Mouse (Mus musculus) forelimb bud, embryonic 11.5 days (tissue): ENCODE data around the gene Ptch1.

Experiments used
- DNase-seq: peaks from one replicate; pipeline ENCODE4 v3.0.0-alpha.2; 2012; ENCODE audit warnings: low read depth, low spot score

Ptch1 gene

DNA sequence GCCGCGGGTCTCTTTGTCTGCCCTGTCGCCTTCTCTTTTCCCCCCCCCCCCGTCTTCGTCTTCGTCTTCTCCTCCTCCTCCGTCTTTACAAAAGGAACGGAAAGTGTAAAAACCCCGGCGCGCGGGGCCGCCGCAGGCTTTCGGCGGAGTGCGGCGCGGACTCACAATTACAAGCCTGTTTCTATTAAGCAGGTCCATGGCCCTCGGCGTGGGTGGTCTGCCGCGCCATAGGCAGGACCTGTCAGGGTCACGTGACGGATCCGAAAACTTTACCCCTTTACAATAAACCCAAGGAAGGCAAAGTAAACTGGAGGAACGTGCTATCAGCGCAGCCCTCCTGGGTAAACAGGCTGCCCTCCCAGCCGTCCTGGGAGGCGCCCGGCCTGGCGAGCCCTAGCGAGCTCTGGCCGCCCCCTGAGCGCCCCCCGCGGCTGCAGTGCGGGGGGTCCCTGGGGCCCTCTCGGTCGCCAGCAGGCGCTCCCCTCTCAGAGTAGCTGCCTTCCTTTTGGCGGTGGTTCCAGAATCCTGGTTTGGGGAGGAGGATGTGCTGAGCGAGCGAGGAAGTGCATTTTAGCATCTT is at the start of gene Ptch1:
Ptch1 (minus strand) TSS at position 343 of the 580 bp plus-strand sequence.
- peak; percentile 84 for DNase-seq

DNA sequence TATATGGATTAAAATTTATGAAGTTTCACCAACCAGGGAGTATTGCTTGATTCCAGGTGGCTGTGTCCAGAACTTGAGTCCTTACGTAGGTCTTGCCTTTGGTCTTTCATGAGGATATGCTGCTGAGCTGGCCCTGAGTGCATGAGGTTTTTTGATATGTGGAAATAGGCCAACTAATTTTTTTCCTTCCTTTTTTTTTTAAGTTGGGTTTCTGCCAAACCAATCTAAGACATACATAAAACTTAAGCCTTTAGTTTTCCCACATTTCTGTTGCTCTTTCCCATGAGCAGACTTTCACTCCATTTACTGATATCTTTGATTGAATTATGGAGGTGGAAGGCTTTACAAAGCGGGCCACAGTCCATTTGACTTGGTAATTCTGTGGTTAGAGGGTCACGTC is 47.9 kb upstream of the Ptch1 start:
- no peak for DNase-seq

DNA sequence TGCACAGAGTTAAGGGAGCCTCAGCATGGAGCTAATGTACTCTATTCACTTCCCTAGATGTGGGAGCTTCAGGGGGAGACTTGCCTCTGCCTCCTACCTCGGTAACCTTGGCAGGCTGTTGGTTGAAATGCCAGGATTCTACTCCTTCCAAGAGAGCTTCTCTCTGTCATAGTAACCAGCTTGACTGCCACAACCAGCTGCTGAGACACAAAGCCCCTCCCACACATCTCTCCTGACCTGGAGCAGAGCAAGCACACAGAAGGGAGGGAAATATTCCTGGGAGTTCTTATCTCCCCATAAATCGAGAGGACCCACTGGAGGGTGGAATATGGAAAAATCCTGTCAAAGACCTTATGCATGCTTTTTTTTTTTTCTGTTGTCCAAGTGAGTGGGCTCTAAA is 39.8 kb upstream of the Ptch1 start:
- no peak for DNase-seq

DNA sequence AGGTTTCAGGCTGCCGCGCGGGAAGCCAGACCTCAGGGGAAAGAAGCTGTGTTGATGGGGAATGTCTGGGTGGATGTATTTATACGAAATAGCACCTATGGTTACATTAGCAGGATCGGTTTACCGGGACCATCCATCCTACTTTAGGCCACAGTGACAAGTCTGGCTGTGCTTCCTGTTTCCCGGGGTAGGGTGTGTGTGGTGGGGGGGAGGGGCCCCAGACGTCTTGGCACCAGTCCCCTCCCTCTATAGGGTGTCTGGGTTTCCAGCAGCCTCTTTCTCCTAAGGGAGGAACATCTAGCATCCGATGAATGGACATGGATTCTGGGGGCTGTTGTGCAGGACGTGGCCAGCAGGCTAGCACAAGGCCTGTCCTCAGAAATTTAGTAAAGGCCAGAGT is 36.3 kb upstream of the Ptch1 start:
- DNase-seq, result peak; percentile 17

DNA sequence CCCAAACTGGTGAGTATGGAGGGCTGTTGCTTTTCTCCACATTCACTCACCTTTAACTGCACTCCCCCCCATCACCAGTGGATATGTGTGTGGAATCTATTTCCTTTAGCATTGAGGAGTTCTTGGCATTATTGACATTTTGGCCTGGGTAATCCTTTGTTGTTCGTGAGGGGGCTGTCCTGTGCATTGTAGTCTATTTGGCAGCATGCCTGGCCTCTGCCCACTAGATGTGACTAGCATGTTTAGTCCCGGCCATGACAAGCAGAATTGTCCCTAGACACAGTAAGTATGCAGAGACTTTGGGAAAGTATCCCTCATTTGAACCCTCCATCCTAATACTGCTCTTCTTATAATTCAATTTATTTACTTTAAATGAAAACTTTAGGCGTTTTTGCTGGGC is 24.2 kb upstream of the Ptch1 start:
- no peak for DNase-seq

DNA sequence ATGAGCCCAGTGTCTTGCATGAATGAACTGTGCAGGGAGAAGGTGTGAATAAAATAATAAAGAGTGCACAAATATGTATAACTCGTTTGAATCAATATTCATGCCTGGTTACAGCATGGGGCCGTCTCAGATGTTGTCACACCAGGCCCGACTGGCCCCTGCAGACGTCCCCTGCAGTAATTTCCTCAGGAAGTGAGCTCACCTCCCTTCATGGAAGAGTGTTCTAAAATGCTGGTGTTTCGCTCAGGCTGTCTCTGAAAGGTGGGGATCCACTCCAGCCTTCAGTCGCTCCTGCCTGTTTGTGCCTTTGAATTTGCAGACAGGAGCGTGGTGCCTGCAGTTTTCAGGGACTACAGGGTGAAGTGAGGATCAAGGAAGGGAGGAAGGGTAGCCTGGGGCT is 22.5 kb upstream of the Ptch1 start:
- no peak for DNase-seq

DNA sequence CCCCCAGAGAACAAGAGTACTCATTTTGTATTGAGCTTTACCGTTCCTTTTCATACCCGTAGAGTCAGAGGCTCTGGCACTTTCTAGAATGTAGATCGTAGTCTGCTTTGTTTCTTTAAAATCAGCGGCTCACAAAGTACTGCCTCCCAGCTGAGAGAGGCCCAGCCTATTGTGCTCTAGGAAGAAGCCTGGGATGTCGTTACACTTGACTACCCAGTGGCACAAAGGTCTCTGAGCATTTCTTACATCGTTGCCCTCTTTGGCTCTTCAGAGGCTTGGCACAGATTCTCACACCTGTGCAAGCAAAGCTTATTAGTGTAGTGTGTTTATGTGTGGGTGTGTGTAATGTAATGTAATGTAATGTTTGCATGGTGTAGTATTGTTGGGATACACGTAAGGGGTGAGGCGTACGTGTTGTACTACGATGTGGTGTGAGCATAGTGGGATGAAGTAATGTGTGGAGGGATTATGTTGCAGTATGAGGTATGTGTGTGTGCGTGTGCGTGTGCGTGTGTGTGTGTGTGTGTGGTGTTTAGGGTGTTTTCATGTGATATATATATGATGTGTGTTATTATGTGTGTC is 20.2 kb upstream of the Ptch1 start:
- no peak for DNase-seq

DNA sequence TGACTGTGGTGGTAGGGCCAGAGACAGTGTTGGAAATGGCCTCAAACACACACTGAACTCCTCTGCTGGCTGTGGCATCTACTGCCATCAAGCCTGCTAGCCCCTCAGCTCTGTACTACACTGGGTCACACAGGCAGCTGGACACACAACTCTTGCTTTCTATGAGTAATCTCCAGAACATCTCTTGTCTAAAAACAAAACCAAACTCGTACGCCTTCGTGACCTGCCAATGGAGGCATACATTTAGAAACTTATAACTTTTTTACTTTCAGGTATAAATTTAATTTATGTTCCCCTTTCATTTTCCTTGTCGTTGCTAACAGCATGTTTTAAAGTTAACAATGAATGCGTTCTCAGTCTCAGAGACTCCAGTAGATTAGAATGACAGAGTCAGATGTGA is 19.4 kb upstream of the Ptch1 start:
- DNase-seq, result no peak

DNA sequence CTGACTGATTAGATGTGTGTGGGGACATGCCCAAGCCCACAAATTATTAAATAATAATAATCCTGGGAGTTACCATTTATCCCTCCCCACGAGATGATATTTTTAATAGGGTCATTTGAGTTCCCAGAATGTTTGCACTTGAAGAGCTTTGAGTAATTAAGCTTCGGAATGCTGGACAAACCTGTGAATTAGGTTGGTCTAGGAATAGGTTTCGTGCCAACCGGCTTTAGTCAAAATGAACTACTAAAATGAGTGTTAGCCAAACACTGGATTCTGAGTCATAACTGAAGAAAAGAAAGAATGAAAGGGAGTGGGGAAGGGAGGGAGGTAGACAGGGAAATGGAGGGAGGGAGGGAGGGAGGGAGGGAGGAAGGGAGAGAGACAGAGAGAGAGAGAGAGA is 1.2 kb upstream of the Ptch1 start:
- DNase-seq, result no peak

DNA sequence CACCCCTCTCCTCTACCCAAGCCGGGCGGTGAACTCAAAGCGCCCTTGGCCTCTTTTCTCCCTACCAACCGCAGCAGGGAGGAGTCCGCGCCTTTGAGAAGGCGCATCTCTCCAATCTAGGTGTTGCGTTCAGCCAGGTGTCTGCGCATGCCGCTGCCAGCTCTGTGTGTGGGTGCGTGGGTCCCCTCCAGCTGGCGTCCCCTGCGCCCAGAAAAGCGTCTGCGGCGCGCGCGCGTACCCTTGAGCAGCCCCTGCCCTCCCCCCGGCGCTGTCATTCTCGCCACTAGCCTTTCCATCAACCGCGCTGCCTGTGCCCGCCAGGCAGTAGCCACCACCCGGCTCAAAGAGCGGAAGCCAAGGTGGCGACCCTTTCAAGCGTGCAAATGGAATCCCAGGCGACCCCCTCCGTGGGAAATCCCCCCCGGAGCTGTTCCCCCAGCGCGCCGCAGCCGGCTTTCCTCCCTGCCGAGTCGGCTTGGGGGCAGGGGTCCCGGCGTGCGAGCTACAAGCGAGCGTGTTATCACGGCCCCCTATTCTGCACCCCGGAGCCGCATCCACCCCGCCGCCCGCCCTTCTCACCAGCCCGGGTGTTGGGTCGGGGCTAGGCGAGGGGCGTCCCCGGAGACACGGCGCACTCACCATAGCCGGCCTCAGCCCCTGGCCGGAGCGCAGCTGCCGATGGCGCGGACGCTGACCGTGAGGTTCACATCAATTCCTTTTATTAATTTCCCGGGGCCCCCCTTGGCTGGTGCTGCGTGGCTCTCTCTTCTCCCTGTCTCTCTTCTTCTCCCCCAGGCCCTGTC is 744 bp downstream of the Ptch1 start:
- no peak for DNase-seq

DNA sequence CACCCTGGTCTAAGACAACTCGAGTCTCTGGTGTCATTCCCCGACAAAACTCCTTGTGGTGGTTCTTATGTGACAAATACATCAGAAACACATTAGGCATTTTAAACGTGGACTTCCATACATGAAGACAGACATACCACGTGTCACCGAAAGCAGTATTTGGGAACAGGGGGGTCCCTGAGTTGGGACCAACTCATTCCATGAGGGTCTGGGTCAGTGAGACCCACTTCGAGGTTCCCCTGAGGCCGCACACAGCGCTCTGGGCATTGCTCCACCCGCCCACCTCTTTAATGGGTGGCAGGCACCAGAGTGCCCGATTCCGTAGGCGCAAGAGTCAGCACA is 1.3 kb downstream of the Ptch1 start:
- no peak for DNase-seq

DNA sequence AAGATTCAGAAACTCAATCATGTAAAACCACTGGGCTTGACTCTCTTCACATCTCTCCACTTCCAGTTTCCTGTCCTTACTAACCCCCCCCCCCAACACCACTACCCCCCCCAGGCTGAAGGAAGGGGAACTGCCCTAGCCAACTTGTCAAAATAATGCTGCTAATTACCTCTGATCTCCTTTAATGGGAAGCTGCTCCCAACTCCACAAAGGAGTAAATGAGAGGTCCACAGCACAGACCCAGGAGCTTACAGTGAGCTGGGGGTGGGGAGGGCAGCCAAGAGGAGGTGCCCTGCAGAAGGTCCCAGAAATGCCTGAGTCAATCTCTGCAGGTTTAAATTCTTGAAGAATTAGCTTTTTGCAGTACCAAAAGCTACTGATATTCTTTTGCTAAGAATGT is 2.9 kb downstream of the Ptch1 start:
- no peak for DNase-seq

DNA sequence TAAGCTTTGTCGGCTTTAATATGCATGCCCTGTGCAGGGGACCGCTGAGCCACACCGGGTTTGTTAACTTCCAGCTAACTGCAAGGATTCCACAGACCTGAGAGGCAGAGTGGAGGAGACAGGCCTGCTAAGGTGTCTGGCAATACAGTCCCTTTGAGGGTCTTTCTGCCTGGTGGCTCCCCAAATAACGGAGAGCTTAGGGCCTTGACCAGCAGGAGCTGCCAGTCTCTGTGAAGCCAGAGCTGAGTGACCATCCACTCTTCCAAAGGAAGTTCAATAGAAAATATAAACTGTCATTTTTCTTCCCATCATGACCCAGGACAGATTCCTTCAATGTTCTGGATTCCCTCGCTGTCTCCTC is 4.0 kb downstream of the Ptch1 start:
- no peak for DNase-seq

DNA sequence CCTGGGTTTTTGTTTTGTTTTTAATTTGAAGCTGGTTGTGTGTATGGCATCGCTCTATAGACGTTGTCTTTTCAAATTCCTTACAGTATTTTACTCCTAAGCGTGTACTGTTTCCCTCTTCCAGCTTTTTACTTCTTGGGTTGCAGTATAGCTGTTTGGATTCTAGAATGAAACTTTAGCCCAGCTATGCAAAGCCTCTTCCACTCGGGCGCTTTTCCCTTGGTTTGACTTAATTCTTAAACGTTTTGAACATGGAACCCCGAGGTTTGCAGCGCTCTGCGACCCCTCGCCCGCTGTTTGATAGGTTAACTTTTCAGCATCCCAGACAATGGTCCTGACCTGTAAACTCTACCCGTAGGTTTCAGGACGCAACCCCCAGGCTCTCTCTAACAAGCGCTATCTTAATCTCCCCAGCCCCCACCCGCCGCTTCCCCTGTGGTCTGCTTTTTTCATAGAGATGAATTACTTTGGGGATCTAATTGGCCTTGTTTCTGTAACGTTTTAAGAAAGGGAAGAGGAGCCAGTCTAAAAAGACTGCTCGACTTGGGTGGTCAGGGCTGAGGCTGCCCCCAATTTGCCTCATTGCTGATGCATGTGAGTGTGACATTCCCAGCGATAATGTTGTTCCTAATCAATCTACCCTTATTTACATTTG is 4.5 kb downstream of the Ptch1 start:
- DNase-seq, result no peak

DNA sequence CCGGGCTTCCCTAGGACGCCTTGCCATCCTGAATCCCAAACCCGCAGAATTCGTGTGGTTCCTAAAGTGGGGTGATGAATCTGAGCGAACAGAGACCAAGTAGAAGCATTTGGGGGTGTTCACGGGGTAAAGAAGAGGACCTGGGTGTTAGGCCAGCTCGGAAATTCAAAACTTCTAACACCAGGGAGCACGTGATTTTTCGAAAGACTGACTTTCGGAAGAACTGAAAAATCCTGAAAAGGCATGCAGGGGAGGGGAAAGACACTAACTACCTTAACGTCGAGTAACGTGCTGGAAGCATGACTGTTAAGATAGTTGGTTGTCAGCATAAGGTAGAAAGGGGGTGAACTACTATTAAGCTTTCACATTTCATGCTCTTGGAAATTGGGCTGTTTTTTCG is 5.1 kb downstream of the Ptch1 start:
- DNase-seq, result no peak

DNA sequence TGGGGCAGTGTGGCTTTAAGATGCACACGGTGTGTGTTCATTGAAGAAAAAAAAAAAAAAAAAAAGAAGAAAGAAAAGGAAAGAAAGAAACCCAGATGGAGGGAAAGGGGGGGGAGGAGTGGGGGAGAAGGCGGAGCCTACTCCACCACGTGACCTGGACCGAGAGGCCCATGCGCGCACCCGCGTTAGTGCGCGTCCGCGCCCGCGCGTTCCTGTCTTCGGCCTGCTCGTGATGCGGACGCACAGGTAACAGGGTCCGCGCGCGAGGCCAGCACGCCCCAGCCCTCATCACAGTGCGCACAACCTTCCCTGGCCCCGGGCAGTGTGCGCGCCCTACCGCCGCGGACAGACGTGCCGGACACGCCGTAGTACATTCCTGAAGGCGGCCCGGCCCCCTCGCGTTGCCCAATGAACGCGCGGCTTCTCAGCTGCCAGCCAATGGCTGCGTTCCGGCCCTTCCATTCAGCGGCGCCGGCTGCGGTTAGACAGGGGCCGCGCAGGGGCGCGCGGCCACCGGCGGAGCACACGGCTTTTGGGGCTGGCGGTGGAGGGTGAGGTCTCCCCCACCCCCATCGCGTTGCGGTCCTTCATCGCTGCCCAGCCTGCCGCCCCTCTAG is 5.6 kb downstream of the Ptch1 start:
- peak; percentile 97 for DNase-seq

DNA sequence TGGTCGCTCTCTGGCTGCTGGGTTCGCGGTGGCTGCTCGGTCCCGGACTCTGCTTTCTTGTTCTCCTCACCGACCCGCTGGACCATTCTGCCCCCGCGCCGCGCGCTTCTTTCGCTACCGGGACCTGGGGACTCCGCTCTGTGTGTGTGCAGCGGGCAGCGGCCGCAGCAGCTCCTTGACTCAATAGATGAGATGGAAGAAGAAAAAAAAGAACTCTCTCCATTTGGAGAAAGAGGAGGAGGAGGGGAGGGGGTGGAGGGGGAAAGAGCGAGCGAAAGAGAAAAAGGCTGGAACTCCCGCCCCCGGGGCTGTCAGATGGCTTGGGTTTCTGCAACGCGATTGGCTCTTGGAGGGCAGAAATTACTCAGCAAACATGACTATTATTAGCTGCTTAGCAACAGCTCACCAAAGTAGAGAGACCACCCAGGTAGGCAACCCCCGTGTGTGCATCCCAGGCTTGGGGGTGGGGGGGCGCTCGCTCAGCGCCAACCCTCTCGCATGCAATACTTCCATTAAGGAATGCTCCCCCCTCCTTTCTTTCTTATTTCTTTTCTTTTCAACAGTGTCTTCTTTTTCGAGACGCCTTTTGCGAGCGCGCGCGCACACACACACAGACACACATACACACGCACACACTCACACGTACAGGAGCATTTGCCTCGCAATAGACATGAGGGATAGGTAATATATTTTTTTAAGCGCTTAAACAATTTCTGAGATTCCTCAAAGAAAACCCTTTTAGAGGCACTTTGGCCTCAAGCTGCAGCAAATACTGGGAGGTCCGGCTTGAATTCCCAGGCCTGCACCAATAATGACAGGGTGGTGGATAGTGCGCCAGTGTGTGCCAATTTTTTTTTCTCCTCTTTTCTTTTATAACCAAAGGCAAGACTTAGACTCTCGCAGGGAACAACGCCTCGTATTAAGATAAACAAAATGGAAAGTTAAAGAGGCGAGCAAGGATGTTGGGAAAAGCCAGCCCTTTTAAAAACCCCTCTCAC is 7.1 kb downstream of the Ptch1 start:
- peak; percentile 97 for DNase-seq

DNA sequence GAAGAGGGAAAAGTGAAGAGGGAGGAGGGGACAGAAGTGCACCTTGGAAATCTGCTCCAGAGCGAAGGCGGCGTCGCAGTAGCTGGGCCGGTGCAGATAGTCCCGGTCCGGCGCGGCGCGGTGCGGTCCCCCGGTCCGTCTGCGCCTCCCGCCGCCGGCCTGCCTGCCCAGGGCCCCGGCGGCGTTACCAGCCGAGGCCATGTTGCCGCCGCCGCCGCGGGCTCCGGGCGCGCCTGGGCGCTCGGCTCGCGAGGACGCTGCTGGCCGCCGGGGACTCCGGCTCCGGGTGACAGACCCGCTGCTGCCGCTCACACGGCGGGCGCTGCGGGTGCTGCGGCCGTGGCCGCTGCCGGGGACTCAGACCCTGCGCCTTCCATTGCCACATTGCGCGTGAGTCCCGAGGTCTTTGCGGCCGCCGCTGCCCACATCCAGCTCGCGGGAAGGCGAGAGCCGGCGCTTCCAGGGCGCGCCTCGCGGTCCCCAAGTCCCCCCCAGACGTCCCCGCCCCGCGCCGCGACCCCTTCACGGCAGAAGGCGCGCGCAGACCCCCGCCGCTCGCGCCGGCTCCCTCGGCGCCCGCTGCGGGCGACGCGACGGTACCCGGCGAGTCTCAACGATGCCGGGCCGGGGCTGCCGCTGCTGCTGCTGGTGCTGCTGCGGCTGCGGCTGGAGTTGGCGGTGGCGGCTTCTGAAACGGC is 7.9 kb downstream of the Ptch1 start:
- DNase-seq, result no peak

DNA sequence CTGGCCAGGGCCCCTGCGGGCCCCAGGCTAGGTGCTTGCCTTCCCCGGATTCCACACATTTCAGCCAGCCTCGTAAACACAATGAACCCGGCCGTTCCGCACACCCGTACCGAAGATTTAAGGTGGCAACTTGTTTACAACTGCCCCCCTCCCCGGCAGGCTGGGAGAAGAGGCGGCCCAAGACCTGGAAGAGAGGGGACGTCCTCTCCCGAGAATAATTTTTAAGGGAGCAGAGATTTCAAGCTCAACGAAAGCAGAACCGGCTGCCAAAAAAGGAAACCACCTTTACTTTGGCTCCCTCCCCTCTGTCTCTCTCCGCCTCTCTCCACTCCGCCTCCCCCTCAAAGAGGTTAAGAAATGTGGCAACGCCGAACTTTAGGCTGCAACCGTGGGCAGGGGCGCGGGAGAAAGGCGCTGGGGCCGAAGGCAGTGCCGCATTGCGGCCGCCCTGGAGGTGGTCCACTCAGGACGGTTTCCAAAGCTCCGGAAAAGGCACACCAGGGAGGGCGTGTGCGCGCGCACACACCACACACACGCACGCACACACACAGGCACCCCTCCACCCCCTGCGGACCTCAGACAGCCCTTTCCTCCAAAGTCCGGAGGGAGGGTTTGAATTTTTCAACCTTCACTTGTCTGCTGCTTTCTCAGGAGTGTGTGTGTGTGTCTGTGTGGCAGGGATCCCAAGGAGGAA is 8.6 kb downstream of the Ptch1 start:
- DNase-seq, result peak; percentile 76
